Mouse (Mus musculus) E14TG2a.4 (cell line): ENCODE measurements around the gene Acat2.

Source experiments
- CTCF ChIP-seq: conservative IDR thresholded peaks from 2 replicates; pipeline ENCODE4 v1.5.1; 2014; ENCODE audit warnings: low read length
- NANOG ChIP-seq: IDR thresholded peaks from 2 replicates; pipeline ENCODE4 v1.6.1; 2014; ENCODE audit warnings: borderline replicate concordance, low read length, mixed read lengths
- POU5F1 ChIP-seq: IDR thresholded peaks from 2 replicates; pipeline ENCODE4 v1.6.1; 2014; ENCODE audit warnings: low read length, borderline replicate concordance

GRCm38 (mm10) chr17:12910391-12910790 lies 50.2 kb downstream of the Acat2 start:
- TF ChIP-seq POU5F1 = no peak
- no peak for TF ChIP-seq CTCF
- TF ChIP-seq NANOG = no peak
